Mouse (Mus musculus) intestine, postnatal 0 days (tissue): ENCODE data around the gene Ptprk. TPM values are rescaled to one million over a fixed set of nuclear protein-coding genes. Genes with fewer than 3 reads are reported as not detected.

Experiments
- ATAC-seq: fragments of 200-750 bp; cut with Nextera tagmentation; 2 replicates; pipeline ENCODE4 v1.8.0; 2017; ENCODE audit warnings: mild to moderate bottlenecking, moderate TSS enrichment, moderate library complexity
- H3K27ac ChIP-seq: fragments of 300-500 bp; sonication (generic); 2 replicates; pipeline ENCODE4 v1.5.1; 2014; ENCODE audit warnings: mild to moderate bottlenecking, low read depth, low read length, moderate library complexity
- H3K27me3 ChIP-seq: fragments of 300-500 bp; sonication (generic); replicated peaks from 2 replicates; pipeline ENCODE4 v1.6.1; 2014; ENCODE audit warnings: low read length, mixed read lengths; ENCODE audit not compliant: control insufficient read depth, insufficient read depth
- H3K36me3 ChIP-seq: fragments of 300-500 bp; sonication (generic); 2 replicates; pipeline ENCODE4 v1.6.1; 2014; ENCODE audit warnings: mild to moderate bottlenecking, moderate library complexity; ENCODE audit not compliant: control insufficient read depth, insufficient read depth
- H3K4me1 ChIP-seq: fragments of 300-500 bp; sonication (generic); replicated peaks from 2 replicates; pipeline ENCODE4 v1.6.1; 2014; ENCODE audit warnings: antibody characterized with exemption, low read length, mixed read lengths; ENCODE audit not compliant: control insufficient read depth, insufficient read depth
- H3K4me2 ChIP-seq: fragments of 300-500 bp; sonication (generic); replicated peaks from 2 replicates; pipeline ENCODE4 v1.6.1; 2014; ENCODE audit warnings: low read depth, mild to moderate bottlenecking, moderate library complexity
- H3K4me3 ChIP-seq: fragments of 300-500 bp; sonication (generic); 2 replicates; pipeline ENCODE4 v1.5.1; 2014; ENCODE audit warnings: low read depth, low read length
- H3K9ac ChIP-seq: fragments of 300-500 bp; sonication (generic); 2 replicates; pipeline ENCODE4 v1.6.1; 2014; ENCODE audit warnings: mild to moderate bottlenecking, low read depth, low read length
- H3K9me3 ChIP-seq: fragments of 300-500 bp; sonication (generic); 2 replicates; pipeline ENCODE4 v1.6.1; 2016; ENCODE audit warnings: mixed run types; ENCODE audit not compliant: control insufficient read depth
- CTCF ChIP-seq: sonication (generic); IDR thresholded peaks from 2 replicates; pipeline ENCODE4 v1.5.1; 2016; ENCODE audit warnings: low read depth, mild to moderate bottlenecking, control low read depth, antibody characterized with exemption, moderate library complexity
- WGBS: fragments of 180-500 bp; shearing (Covaris S2); extraction: QIAGEN DNeasy Blood & Tissue Kit; methylation state at CpG from one replicate; pipeline ENCODE4 v1.1.7; 2014; 5-methylcytosine and 5-hydroxymethylcytosine counted together
- polyA plus RNA-seq: library from polyadenylated mRNA; unstranded; fragments of >200 nt; fragmentation: Nextera tagmentation; extraction: Ambion mirVana; gene quantifications from 2 replicates; pipeline ENCODE4 v1.2.1, GENCODE M21; 2015

Ptprk gene
- polyA plus RNA-seq, 1 experiment from 2014 or later, result 29.5 TPM

DNA sequence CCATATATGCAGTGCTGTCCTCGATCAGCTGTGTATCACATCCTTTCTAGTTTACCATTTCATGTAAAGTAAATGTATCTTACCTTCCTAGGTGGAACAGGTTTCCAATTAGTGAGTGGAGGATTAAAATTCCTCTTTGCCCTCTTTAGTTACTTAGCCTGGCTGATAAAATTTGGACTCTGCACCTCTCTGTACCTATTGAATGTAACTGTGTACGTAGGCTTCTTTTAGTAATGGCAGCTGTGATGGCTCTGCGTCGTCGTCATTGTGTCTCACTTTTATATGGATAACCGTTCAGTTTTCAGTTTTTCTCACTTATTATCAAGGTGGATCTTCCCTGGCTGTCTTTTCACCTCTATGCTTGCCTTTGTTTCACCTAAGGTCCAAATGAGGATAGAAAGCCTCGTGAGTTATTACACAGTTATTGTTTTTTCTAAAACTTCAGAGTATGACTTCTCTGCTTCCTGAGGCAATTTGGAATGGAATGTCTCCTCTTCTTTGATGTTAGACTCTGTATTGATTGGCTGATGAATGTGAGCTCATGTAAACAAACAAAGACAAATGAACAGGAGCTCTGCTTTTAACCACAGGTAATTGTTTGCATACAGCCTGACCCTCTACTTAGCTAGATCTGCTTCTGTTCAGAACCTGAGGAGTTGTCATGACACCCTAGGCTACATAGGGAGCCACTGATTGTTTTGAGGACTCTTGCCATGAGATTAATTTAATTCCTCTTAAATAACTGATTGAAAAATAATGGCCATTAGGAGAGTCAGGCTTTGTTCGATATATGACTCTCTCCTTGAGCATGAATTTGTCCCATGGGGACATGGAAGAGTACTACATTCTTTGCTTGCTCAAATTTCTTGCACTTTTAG, 197.3 kb downstream of the Ptprk start:
- H3K9me3 ChIP-seq, result no peaks in the 10 kb centered on the region
- TF ChIP-seq CTCF, result no peak
- WGBS, result 53% methylated on average over 8 of the region's 8 CpGs
- H3K4me3 ChIP-seq, result no peak overlapping the region
- no peak overlapping the region for H3K4me2 ChIP-seq
- no peak for ATAC-seq
- no peaks in the 10 kb centered on the region for H3K27me3 ChIP-seq
- H3K4me1 ChIP-seq, result no peaks in the 10 kb centered on the region
- H3K27ac ChIP-seq, result no peak overlapping the region
- H3K36me3 ChIP-seq, result no peaks in the 10 kb centered on the region
- no peak overlapping the region for H3K9ac ChIP-seq

DNA sequence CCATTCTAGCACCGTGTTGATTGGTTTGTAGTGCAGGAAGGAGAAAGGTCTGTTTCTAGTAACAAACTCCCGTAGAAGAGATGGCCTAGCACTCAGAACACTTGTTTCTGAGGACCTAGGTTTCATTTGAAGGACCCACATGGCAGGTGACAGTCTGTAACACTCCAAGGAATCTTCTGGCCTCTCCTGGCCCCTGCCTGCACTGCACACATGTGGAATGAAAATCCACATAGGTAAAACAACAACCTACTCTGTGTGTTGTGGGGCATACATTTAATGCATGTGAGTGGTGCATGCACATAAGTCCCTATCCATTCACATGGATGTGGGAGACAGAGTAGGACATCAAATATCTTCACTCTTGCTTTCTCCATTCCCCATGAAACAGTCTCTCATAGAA, 204.1 kb downstream of the Ptprk start:
- Histone ChIP-seq H3K36me3 (no peaks in the 10 kb centered on the region), H3K4me1 (no peaks in the 10 kb centered on the region), H3K9me3 (no peaks in the 10 kb centered on the region), H3K4me2 (no peak overlapping the region), H3K27me3 (no peaks in the 10 kb centered on the region), H3K9ac (no peak overlapping the region), H3K27ac (no peak overlapping the region), H3K4me3 (no peak overlapping the region)
- WGBS, result 88% methylated on average over 2 of the region's 2 CpGs
- no peak for ATAC-seq
- TF ChIP-seq CTCF, result no peak

DNA sequence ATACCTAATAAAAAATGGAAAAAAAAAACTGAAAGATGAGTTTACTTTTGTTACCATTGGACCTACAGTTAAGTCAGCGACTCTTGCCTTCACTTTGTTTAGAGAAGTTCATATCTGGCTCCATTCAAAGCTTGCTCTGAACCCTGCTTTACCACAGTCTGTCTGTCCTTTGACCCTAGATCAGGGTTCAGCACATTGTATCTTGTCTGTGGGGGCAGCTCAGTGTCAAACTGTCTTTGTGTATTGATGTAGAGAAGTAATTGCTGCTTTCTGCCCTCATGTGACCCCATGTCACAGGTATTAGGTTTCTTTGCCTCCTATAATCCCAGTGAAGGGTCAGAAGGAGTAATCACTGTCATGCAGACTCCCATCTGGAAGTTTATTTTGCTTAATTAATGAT, 222.9 kb downstream of the Ptprk start:
- H3K4me3 ChIP-seq, result no peak overlapping the region
- ATAC-seq, result no peak
- TF ChIP-seq CTCF, result no peak
- no peaks in the 10 kb centered on the region for H3K27me3 ChIP-seq
- no peaks in the 10 kb centered on the region for H3K36me3 ChIP-seq
- no peaks in the 10 kb centered on the region for H3K4me1 ChIP-seq
- H3K9ac ChIP-seq, result no peak overlapping the region
- H3K9me3 ChIP-seq, result no peaks in the 10 kb centered on the region
- H3K4me2 ChIP-seq, result no peak overlapping the region
- WGBS, result 59% methylated on average over 1 of the region's 1 CpGs
- H3K27ac ChIP-seq, result no peak overlapping the region

DNA sequence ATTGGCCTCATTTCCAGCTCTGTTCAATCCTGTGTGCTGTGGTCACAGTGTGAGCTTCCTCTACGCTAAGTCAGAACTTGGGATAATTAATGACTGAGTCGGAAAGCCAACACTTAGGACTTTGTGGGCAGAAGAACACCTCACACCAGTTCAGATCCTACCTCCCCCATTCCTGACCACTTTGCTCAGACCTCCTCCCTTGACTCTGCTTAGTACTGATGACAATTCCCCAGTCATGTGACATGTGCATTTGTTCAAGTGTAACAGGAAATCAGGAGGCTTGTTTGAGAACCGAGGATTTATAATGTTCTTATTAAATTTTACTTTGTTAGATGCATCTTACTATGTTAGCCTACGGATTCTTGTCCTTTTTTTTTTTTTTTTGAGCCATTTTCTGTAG, 224.6 kb downstream of the Ptprk start:
- ATAC-seq, result no peak
- H3K4me2 ChIP-seq, result no peak overlapping the region
- H3K4me1 ChIP-seq, result no peaks in the 10 kb centered on the region
- H3K27ac ChIP-seq, result no peak overlapping the region
- WGBS, result 86% methylated on average over 4 of the region's 4 CpGs
- no peak overlapping the region for H3K9ac ChIP-seq
- no peak for TF ChIP-seq CTCF
- no peaks in the 10 kb centered on the region for H3K9me3 ChIP-seq
- no peaks in the 10 kb centered on the region for H3K36me3 ChIP-seq
- H3K4me3 ChIP-seq, result no peak overlapping the region
- no peaks in the 10 kb centered on the region for H3K27me3 ChIP-seq

DNA sequence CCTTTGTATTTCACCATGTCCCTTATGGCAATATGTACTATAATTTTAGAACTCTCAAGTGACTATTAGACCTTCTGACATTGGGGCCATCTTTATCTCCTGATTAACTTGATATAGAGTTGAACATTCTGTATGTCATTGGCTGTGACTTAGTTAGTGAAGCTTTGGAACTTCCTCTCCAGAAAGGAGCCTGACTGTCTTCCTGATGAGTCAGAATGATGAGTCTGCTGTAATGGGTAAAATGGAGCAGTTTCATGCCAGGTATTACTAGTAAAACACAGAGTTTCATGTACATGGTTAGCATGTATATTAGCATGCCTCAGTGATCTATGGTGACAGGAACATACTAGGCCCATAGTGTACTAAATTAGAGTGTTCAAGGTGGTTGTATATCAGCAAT, 229.2 kb downstream of the Ptprk start:
- no peak overlapping the region for H3K27ac ChIP-seq
- TF ChIP-seq CTCF, result no peak
- H3K4me1 ChIP-seq, result no peaks in the 10 kb centered on the region
- H3K36me3 ChIP-seq, result no peaks in the 10 kb centered on the region
- ATAC-seq, result no peak
- H3K4me3 ChIP-seq, result no peak overlapping the region
- no peaks in the 10 kb centered on the region for H3K27me3 ChIP-seq
- no peak overlapping the region for H3K9ac ChIP-seq
- H3K4me2 ChIP-seq, result no peak overlapping the region
- no peaks in the 10 kb centered on the region for H3K9me3 ChIP-seq

DNA sequence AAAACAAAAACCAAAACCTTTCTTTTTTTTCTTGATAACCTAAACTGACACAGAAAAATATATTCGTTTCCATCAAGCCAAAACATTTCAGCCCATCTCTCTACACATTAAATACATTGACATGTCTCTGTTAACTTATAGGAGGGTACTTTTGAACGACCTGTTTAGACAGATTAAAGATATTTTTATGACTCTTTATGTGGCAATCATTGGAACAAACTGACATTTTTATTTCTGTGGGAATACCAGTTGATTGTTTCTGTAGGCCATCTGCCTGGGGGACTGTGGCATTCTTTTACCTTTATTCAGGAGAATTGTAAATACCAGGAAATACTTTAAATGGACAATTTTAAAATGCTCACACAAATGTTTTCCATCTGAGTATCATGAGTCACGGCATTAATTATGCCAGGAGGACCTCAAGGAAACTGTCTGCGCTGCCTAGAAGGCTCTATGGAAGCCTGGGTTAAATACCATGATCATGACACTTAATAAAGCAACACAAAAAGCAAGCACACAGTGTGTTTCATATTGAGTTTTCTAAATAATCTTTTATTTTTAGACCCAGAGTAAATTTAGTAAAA, 229.8 kb downstream of the Ptprk start:
- H3K27ac ChIP-seq, result no peak overlapping the region
- no peaks in the 10 kb centered on the region for H3K27me3 ChIP-seq
- no peak overlapping the region for H3K4me3 ChIP-seq
- no peaks in the 10 kb centered on the region for H3K4me1 ChIP-seq
- WGBS, result 69% methylated on average over 4 of the region's 4 CpGs
- no peaks in the 10 kb centered on the region for H3K9me3 ChIP-seq
- H3K36me3 ChIP-seq, result no peaks in the 10 kb centered on the region
- H3K9ac ChIP-seq, result no peak overlapping the region
- H3K4me2 ChIP-seq, result no peak overlapping the region
- ATAC-seq, result no peak
- no peak for TF ChIP-seq CTCF
